ENCODE assay signal across 16 mouse cellular contexts in the genomic region with DNA sequence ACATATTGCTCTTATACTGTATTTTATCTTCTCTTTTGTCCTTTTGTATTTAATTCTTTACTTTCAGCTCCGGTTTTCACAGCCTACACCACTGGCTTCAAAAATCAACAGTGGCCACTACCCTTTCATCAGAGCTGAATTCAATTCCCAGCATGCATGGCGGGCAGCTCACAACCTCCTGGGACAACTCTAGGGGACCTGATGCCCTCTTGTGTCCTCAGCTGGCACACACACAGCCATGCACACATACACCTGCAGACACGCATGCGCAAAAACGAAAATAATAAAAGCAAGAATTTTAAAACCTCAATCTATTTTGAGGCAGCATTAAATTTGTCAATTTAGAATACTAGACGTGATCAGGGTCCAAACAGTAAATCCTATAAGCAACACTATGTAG.
"Had no signal": no experiment of that assay in that cellular context is flagged by ENCODE, and none has a peak within 500 bp of the region (broad histone marks: within the 10 kb centered on the region; RNA-seq: fewer than 3 reads in every experiment).

No protein-coding gene starts in this region.

- H3K9me3 ChIP-seq: neural tube, embryonic 13.5 days; neural tube, embryonic 15.5 days; stomach, embryonic 15.5 days had no signal

- DNase-seq: retina, postnatal 1 day; right cerebral cortex, adult 18-20 months; right cerebral cortex, postnatal 14 days; right cerebral cortex, postnatal 25 days; right cerebral cortex, postnatal 4 days; spleen, adult 18-20 months; thymus, adult 18-20 months; thymus, adult 2 months; thymus, postnatal 14 days; thymus, postnatal 25 days; thymus, postnatal 36 days; thymus, postnatal 4 days had no signal

- H3K27me3 ChIP-seq: neural tube, embryonic 13.5 days; neural tube, embryonic 15.5 days; stomach, embryonic 15.5 days had no signal

- H3K4me1 ChIP-seq: neural tube, embryonic 13.5 days; neural tube, embryonic 15.5 days; stomach, embryonic 15.5 days had no signal

- H3K4me3 ChIP-seq: neural tube, embryonic 13.5 days; neural tube, embryonic 15.5 days; stomach, embryonic 15.5 days had no signal

- H3K27ac ChIP-seq: neural tube, embryonic 13.5 days; neural tube, embryonic 15.5 days; stomach, embryonic 15.5 days; stomach, postnatal 0 days had no signal

- H3K9ac ChIP-seq: neural tube, embryonic 13.5 days; neural tube, embryonic 15.5 days; stomach, embryonic 15.5 days had no signal

- H3K36me3 ChIP-seq: neural tube, embryonic 13.5 days; neural tube, embryonic 15.5 days; stomach, embryonic 15.5 days had no signal
